Mouse (Mus musculus) spleen, postnatal 14 days (tissue): ENCODE data around the gene Phc1.

Experiments used
- DNase-seq, 2 experiments: peaks; one replicate each; pipeline ENCODE4 v3.0.0; 2021 to 2022; ENCODE audit warnings: low spot score in 2 of 2

Gene Phc1

GRCm38 (mm10) chr6:122295242-122295641 is 45.1 kb downstream of the Phc1 start:
- DNase-seq: no peak

- no peak for DNase-seq
These were observed 46.1 kb downstream of the Phc1 start for GRCm38 (mm10) chr6:122294290-122294689.

- no peak for DNase-seq
These were observed 46.6 kb downstream of the Phc1 start for GRCm38 (mm10) chr6:122293796-122294195.

GRCm38 (mm10) chr6:122293121-122293520 is 47.2 kb downstream of the Phc1 start:
- no peak for DNase-seq

- DNase-seq: no peak
These were observed 48.2 kb downstream of the Phc1 start for GRCm38 (mm10) chr6:122292184-122292583.

GRCm38 (mm10) chr6:122291735-122292134 is 48.6 kb downstream of the Phc1 start:
- no peak for DNase-seq

- DNase-seq: no peak
These were observed 49.1 kb downstream of the Phc1 start for GRCm38 (mm10) chr6:122291264-122291663.

GRCm38 (mm10) chr6:122290253-122290652 is 50.1 kb downstream of the Phc1 start:
- DNase-seq: no peak

GRCm38 (mm10) chr6:122289313-122289712 is 51.0 kb downstream of the Phc1 start:
- no peak for DNase-seq

- no peak for DNase-seq
These were observed 52.1 kb downstream of the Phc1 start for GRCm38 (mm10) chr6:122288263-122288662.

GRCm38 (mm10) chr6:122284823-122285222 is 55.5 kb downstream of the Phc1 start:
- DNase-seq: no peak

GRCm38 (mm10) chr6:122284304-122284703 is 56.1 kb downstream of the Phc1 start:
- DNase-seq: no peak

GRCm38 (mm10) chr6:122283429-122283828 is 56.9 kb downstream of the Phc1 start:
- no peak for DNase-seq

- no peak for DNase-seq
These were observed 57.6 kb downstream of the Phc1 start, which contains the start of gene Klrg1 for GRCm38 (mm10) chr6:122282782-122283181. Gene Klrg1 (minus strand): TSS chr6:122282882.

GRCm38 (mm10) chr6:122276565-122276964 is 63.8 kb downstream of the Phc1 start:
- DNase-seq: no peak

- DNase-seq: no peak
These were observed 65.8 kb downstream of the Phc1 start for GRCm38 (mm10) chr6:122274546-122274945.

- DNase-seq: no peak
These were observed 70.2 kb downstream of the Phc1 start for GRCm38 (mm10) chr6:122270152-122270551.

GRCm38 (mm10) chr6:122269170-122269569 is 71.2 kb downstream of the Phc1 start:
- DNase-seq: no peak

GRCm38 (mm10) chr6:122268561-122268960 is 71.8 kb downstream of the Phc1 start:
- DNase-seq: no peak
